Mouse (Mus musculus): ENCODE results near the gene Cluap1. TPM values are rescaled to one million over a fixed set of nuclear protein-coding genes. Genes with fewer than 3 reads are reported as not detected.
A peak's percentile ranks its signal among the peaks of the same experiment; 100 is the strongest.

The Cluap1 gene
- polyA plus RNA-seq (2016; fragmentation: Nextera tagmentation; extraction: Ambion mirVana): 13.5 and 16.6 TPM in 2 replicates

DNA sequence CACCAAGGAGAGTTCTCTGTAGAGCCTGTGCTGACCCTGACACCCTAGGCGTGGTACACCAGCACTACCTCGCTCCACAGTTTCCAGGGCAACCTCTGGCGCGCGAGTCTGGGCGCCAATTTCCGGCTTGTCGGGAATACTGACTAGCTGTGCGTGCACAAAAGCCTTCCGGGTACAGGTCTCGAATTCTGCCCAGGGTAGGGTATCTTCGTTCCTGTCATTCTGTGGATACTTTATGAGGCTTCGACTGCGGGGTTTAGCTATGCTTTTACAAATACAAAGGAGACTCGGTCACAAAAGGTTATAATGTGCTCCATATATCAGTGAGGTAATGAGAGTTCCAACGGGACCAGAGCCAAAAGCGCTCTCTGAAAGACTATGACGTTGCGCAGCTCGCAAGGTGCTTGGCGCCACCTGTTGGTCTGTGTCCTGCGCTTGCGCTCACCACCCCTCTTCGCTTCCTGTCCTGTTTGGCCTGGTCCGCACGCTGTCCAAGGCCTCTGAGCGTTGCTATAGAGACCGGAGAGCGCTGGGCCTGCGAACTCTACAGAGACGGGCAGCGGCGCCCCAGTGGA, at the start of gene Cluap1, which contains the start of gene 1700037C18Rik:
Gene Cluap1, plus strand, starts transcription at position 265 of the 575 bp plus-strand sequence.
Gene 1700037C18Rik, minus strand, starts transcription at position 153 of the 575 bp plus-strand sequence.
- Histone ChIP-seq H3K36me3 (peaks cover 53% of the 10 kb centered on the region), H3K4me3 (peak within 1 kb of the TSS; percentile 72), H3K4me2 (peak within 1 kb of the TSS; percentile 87), H3K27ac (ENCODE audit: poor library complexity, severe bottlenecking) (peak within 1 kb of the TSS; percentile 56), H3K9ac (peak within 1 kb of the TSS; percentile 84), H3K9me3 (replicated peaks) (no peaks in the 10 kb centered on the region), H3K4me1 (replicated peaks) (peaks cover 6% of the 10 kb centered on the region), H3K27me3 (replicated peaks) (no peaks in the 10 kb centered on the region)
- WGBS: under 1% methylated on average over 33 of the region's 33 CpGs
- peak; percentile 98 for ATAC-seq (ENCODE audit: insufficient number of reproducible peaks, low FRiP score)

DNA sequence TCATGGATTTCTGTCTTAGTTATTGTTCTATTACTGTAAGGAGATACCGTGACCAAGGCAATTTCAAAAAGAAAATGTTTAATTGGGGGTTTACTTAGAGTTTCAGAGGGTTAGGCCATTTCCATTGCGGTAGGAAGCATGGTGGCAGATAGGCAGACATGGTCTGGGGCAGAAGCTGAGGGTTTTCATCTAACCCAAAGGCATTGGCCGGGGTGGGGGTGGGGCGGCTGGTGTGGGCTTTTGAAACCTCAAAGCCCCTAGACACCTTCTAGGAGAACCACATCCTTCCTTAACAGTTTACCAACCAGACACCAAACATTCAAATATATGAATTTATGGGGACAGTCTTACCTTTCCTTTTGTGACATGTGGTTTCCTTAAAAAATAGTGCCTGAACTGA, 49.3 kb upstream of the Cluap1 start:
- 86% methylated on average over 4 of the region's 4 CpGs for WGBS

DNA sequence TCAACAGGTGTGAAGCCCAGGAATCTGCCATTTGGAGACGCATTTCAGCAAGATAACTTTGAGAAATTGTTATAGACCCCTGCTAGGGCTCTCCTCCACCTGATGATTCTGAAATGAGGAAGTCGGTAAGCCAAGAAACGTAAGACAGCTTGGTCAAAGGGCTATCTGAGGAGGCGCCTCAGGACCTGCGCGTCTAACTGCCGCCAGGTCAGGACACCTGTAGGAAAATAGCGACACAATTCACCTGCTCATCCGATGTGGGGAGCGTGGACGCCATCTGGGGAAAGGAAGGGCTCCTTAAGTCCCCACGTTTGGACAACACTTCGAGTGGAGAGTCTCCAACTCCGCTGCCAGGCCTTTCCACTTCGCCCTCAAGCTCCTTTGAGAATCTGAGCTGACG, 36.8 kb upstream of the Cluap1 start:
- no peaks in the 10 kb centered on the region for H3K27me3 ChIP-seq (replicated peaks)
- WGBS: 2% methylated on average over 16 of the region's 16 CpGs
- H3K9ac ChIP-seq: peak overlapping the region; percentile 78
- no peaks in the 10 kb centered on the region for H3K9me3 ChIP-seq (replicated peaks)
- H3K36me3 ChIP-seq: peaks cover 23% of the 10 kb centered on the region
- peaks cover 16% of the 10 kb centered on the region for H3K4me1 ChIP-seq (replicated peaks)
- H3K4me3 ChIP-seq: peak overlapping the region; percentile 66
- H3K4me2 ChIP-seq: peak overlapping the region; percentile 92
- 0 out of 2 replicates have a peak, but pooled peaks have one; percentile 13 for ATAC-seq (ENCODE audit: insufficient number of reproducible peaks, low FRiP score)
- H3K27ac ChIP-seq (ENCODE audit: poor library complexity, severe bottlenecking): peak overlapping the region; percentile 41; the same call in 1 of the 2 replicates

More for the DNA sequence above, 49.3 kb upstream of the Cluap1 start:
- Histone ChIP-seq H3K9ac (no peak overlapping the region), H3K27ac (ENCODE audit: poor library complexity, severe bottlenecking) (no peak overlapping the region), H3K27me3 (replicated peaks) (no peaks in the 10 kb centered on the region), H3K4me2 (no peak overlapping the region), H3K9me3 (replicated peaks) (no peaks in the 10 kb centered on the region), H3K4me1 (replicated peaks) (no peaks in the 10 kb centered on the region), H3K4me3 (no peak overlapping the region), H3K36me3 (peaks cover 24% of the 10 kb centered on the region)
- no peak for ATAC-seq (ENCODE audit: insufficient number of reproducible peaks, low FRiP score)

DNA sequence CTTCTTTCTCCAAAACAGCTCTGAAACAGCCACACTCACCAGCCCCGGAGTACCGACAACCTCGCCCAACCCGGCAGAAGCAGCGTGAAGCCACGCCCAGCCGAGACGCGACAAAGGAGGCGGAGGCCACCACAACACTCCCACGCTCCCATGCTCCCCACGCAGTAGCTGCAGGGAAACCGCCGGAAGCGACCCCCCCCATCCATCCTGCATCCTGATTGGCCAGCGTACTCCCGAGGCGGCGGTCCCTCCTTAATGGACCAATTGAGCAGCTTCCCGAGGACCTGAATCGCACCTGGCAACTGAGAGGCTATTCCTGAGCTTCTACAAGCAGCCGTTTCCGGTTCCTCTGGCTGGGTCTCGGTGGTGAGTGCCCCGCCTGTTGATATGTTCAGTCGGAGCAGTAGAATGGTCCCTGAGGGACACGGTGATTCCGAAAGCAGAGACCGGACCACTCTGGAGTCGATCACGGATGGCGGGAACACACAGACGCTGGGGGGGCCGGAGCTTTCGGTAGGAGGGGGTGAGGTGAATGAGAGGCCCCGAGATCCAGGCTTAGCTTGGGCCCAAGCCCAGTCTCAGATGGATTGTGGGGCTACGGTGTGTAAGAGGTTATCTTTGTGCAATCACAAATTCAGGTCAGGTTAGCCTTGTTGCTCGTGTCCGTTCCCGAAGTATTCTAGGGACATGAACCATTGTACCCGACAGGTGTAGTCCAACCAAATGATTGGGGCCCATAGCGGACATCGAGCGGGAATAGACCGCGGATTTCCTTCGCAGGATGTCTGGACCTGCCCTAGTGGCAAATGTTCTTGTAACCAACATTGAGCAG, 36.2 kb upstream of the Cluap1 start, which contains the start of gene Naa60:
Gene Naa60, plus strand, starts transcription at position 160 of the 832 bp plus-strand sequence.
- H3K4me2 ChIP-seq: peak within 1 kb of the TSS; percentile 92
- H3K27ac ChIP-seq (ENCODE audit: poor library complexity, severe bottlenecking): peak within 1 kb of the TSS; percentile 44
- peaks cover 21% of the 10 kb centered on the region; the same call in 1 of the 2 replicates for H3K36me3 ChIP-seq
- 3% methylated on average over 47 of the region's 47 CpGs for WGBS
- peak; percentile 98 for ATAC-seq (ENCODE audit: insufficient number of reproducible peaks, low FRiP score)
- peak within 1 kb of the TSS; percentile 66 for H3K4me3 ChIP-seq
- H3K27me3 ChIP-seq (replicated peaks): no peaks in the 10 kb centered on the region
- H3K9ac ChIP-seq: peak within 1 kb of the TSS; percentile 78
- H3K9me3 ChIP-seq (replicated peaks): no peaks in the 10 kb centered on the region
- peaks cover 16% of the 10 kb centered on the region for H3K4me1 ChIP-seq (replicated peaks)

DNA sequence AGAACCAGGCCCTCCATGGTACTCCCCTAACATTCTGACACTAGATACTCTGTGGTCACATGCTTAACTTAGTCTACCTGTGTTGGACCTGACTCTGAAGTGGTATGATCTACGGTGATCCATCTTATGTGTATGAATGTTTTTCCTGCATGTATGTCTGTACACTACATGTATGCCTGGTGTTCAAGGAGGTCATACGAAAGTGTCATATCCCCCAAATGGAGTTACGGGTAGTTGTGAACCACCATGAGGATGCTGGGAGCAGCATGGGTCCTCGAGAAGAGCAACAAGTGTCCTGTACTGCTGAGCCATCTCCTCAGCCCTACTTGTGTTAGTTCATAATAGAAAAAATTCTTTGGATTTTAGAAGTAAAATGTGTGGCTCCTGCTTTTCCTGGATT, 32.3 kb upstream of the Cluap1 start:
- Histone ChIP-seq H3K27me3 (replicated peaks) (no peaks in the 10 kb centered on the region), H3K4me3 (no peak overlapping the region), H3K27ac (ENCODE audit: poor library complexity, severe bottlenecking) (no peak overlapping the region), H3K4me1 (replicated peaks) (peaks cover 14% of the 10 kb centered on the region), H3K9ac (no peak overlapping the region), H3K9me3 (replicated peaks) (no peaks in the 10 kb centered on the region), H3K36me3 (peaks cover 29% of the 10 kb centered on the region), H3K4me2 (no peak overlapping the region)
- no peak for ATAC-seq (ENCODE audit: insufficient number of reproducible peaks, low FRiP score)
- 90% methylated on average over 4 of the region's 4 CpGs for WGBS

DNA sequence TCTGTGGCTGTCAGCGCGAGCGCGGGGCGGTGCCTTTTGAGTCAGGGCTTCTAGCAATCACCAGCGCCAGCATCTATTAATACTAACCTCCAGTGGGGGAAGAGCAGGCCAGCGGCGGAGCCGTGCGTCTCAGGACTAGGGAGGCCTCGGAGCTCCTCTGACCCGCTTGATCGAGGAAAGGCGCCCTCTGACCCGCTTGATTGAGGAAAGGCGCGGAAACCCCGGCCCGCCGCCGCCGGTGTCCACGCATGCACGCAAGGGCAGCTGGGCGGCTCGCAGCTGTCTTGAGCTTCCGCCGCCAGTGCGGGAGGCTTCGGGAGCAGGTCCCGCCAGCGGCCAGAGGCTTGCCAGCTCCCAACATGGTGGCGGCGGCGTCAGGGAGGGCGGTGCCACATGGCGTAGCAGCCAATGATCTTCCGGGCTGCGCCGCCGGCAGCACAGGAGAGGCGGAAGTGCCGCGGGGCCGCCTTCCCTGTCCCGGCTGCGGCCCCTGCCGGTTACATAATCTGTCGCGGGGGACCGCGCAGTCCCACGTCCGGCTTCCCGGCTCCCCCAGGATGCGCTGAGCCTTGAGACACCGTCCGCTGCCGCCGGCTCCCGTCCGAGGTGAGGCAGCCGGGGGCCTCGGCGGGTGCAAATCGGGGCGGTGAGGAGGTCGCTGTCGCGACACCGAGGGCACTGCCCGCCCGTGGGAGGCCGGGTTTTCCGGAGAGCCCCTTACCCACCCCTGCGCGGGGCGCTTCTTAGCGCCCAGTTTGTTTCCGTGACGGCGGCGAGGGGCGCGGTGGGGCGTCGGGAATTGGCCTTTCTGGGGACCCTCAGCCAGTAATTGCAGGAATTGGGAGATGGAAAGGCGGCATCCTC, 24.2 kb upstream of the Cluap1 start, which contains the start of the genes Zfp597 and Gm20695:
Gene Zfp597, minus strand, starts transcription at position 361 of the 864 bp plus-strand sequence.
Gene Gm20695, plus strand, starts transcription at position 448 of the 864 bp plus-strand sequence.
- Histone ChIP-seq H3K9me3 (replicated peaks) (no peaks in the 10 kb centered on the region), H3K36me3 (peaks cover 12% of the 10 kb centered on the region), H3K4me3 (peak within 1 kb of the TSS; percentile 78), H3K9ac (peak within 1 kb of the TSS; percentile 88), H3K4me2 (peak within 1 kb of the TSS; percentile 78), H3K4me1 (replicated peaks) (peaks cover 16% of the 10 kb centered on the region), H3K27ac (ENCODE audit: poor library complexity, severe bottlenecking) (peak within 1 kb of the TSS; percentile 94), H3K27me3 (replicated peaks) (no peaks in the 10 kb centered on the region)
- under 1% methylated on average over 88 of the region's 88 CpGs for WGBS
- ATAC-seq (ENCODE audit: insufficient number of reproducible peaks, low FRiP score): peak; percentile 99

DNA sequence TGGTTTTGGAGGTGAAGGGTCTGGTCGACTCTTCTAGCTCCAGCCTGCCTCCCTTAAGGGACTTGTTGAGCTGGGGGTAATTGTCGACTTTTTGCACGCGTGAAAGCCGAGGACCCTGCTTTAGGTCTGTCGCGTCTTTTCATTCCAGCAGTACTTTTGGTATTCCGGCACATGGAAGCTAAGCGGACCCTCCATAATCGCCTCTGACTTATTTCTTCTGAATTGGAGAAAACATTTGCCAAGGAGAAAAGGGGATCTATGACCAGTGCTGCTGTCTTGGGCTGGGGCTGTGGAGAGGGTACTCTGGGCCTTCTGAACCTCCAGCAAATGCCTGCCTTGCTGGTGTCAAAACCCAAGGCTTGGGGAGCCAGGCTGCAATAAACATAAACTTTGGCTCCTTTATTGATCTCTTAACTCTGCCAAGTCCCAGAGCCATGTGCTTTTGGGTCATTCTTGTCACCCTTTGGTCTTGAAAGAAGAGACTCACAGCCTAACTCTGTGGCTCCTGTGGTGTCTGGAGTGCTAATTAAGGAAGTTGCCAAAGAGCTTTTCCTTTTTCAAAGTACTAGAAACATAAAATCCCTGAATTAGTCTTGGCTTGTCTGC, 23.4 kb upstream of the Cluap1 start:
- H3K27ac ChIP-seq (ENCODE audit: poor library complexity, severe bottlenecking): peak overlapping the region; percentile 94
- peak; percentile 3; the same call in 1 of the 2 replicates for ATAC-seq (ENCODE audit: insufficient number of reproducible peaks, low FRiP score)
- no peaks in the 10 kb centered on the region for H3K27me3 ChIP-seq (replicated peaks)
- H3K4me2 ChIP-seq: peak overlapping the region; percentile 78
- H3K4me1 ChIP-seq (replicated peaks): peaks cover 16% of the 10 kb centered on the region
- H3K4me3 ChIP-seq: peak overlapping the region; percentile 78
- 4% methylated on average over 10 of the region's 10 CpGs for WGBS
- H3K9ac ChIP-seq: peak overlapping the region; percentile 88
- no peaks in the 10 kb centered on the region for H3K9me3 ChIP-seq (replicated peaks)
- H3K36me3 ChIP-seq: peaks cover 10% of the 10 kb centered on the region

DNA sequence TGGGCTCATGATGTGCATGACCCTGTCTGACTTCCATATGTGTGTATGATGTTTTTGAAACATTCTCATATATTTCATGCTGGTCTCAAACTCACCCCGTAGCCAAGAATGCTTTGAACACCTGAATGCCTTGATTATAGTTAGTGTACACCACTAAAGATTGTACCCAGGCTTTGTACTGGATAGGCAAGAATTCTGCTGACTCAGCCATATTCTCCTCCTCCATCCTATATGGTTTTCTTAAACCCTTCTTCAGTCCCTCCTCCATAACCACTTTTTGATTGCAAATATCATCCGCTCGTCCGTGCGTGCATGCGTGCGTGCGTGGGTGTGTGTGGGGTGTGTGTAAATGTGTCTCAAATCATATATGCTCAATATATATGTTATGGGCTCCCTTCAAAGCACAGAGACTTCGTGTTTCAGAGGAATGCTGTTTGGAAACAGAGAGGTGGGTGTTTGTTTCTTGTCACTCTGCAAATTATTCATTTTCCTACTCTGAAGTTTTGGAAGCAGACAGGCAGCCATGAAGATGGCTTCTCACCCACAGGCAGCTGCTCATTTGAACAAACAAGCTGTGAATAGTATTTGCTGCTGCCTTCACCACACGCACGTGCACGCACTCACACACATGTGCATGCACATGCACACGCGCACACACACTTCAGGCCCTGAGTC, 16.8 kb upstream of the Cluap1 start:
- H3K36me3 ChIP-seq: peaks cover 26% of the 10 kb centered on the region
- H3K4me1 ChIP-seq (replicated peaks): peaks cover 20% of the 10 kb centered on the region
- no peak overlapping the region for H3K4me3 ChIP-seq
- H3K27ac ChIP-seq (ENCODE audit: poor library complexity, severe bottlenecking): no peak overlapping the region
- H3K27me3 ChIP-seq (replicated peaks): no peaks in the 10 kb centered on the region
- no peaks in the 10 kb centered on the region for H3K9me3 ChIP-seq (replicated peaks)
- ATAC-seq (ENCODE audit: insufficient number of reproducible peaks, low FRiP score): no peak
- H3K4me2 ChIP-seq: no peak overlapping the region
- no peak overlapping the region for H3K9ac ChIP-seq
- WGBS: 94% methylated on average over 14 of the region's 14 CpGs

DNA sequence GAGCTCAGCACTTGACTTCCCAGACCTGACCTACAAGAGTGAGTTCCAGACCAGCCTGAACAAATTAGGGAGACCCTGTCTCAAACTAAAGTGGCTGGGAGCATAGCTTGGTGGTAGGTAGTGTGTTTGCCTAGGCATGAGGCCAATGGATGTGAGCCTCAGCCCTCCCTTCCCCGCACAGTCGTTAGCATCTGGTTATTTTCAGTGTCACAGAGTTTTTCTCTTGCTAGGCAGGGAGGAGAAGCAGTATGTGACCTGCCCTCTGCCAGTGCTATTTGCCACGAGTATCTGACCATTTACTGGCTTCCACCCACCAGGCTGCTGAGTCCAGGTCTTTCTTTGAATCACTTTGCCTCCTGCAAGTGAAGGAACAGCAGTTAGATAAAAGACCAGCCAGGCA, 14.9 kb upstream of the Cluap1 start:
- Histone ChIP-seq H3K9me3 (replicated peaks) (no peaks in the 10 kb centered on the region), H3K9ac (peak overlapping the region; percentile 9; the same call in 1 of the 2 replicates), H3K4me2 (0 out of 2 replicates have a peak overlapping the region, but pooled peaks have one; percentile 21), H3K27ac (ENCODE audit: poor library complexity, severe bottlenecking) (peak overlapping the region; percentile 74), H3K4me3 (no peak overlapping the region), H3K36me3 (peaks cover 45% of the 10 kb centered on the region), H3K4me1 (replicated peaks) (peaks cover 17% of the 10 kb centered on the region), H3K27me3 (replicated peaks) (no peaks in the 10 kb centered on the region)
- peak; percentile 84 for ATAC-seq (ENCODE audit: insufficient number of reproducible peaks, low FRiP score)
- 30% methylated on average over 3 of the region's 3 CpGs for WGBS

Data from heart, embryonic 12.5 days (tissue).